Mouse (Mus musculus) forelimb bud, embryonic 11.5 days (tissue): ENCODE results near the gene Flvcr2.

Experiments
- DNase-seq: peaks from one replicate; pipeline ENCODE4 v3.0.0-alpha.2; 2012; ENCODE audit warnings: low read depth, low spot score

Flvcr2 gene

DNA sequence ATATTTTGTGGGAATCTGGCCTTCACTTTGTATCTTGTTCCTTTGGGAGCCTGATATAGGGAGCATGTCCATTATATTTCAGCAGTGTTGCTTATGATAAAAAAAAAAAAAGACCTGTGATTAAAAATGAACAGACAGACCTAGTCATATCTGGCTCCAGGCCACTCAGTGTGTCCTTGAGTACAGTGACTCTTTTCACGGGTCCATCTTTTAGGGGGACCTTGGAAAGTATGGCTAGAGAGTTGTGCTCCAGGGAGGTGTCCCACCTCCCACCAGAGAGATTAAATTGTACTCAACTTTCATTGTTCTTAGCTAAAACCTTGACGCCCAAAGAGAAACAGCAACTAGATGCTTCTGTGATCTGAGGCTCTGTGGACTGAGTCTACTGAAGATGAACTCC lies 47.8 kb downstream of the Flvcr2 start:
- no peak for DNase-seq

DNA sequence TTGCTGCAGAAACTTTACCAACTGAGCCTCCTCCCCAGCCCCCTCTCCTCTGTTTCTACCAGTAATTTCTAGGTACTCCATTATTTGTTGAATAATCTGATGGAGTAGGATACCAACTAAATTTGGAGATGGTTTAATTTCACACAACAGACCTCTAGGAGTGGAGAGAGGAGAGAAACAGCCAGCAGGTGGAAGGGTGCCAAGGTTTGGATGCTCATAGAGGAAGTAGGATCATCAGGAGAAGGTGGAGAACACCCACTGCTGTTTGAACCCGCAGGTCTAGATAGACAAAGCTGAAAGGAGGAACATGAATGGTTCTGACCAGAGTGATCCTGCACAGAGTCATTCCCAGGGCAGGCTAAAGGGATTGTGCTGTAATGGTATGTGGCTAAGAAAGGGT lies 49.2 kb downstream of the Flvcr2 start:
- no peak for DNase-seq

GRCm38 (mm10) chr12:85800031-85800430 lies 53.7 kb downstream of the Flvcr2 start:
- no peak for DNase-seq

DNA sequence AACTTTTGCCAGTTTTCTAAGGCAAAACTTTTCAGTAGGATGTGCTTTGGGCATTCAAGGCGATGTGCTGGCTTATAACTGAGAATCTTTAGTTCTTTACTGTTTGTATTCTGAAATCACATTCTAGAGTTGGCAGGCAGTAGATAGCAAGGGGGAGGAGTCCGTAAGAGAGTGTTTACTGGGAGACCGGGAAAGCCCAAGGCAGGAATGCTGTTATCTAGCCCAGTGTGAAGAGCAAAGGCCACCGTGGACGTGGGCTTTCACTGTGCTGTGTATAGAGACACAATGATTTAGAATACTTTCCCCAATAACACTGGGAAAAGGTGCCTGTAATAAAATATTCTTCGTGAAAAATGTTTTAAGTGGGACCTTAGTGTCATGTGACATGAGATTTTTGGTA lies 63.4 kb downstream of the Flvcr2 start:
- no peak for DNase-seq

DNA sequence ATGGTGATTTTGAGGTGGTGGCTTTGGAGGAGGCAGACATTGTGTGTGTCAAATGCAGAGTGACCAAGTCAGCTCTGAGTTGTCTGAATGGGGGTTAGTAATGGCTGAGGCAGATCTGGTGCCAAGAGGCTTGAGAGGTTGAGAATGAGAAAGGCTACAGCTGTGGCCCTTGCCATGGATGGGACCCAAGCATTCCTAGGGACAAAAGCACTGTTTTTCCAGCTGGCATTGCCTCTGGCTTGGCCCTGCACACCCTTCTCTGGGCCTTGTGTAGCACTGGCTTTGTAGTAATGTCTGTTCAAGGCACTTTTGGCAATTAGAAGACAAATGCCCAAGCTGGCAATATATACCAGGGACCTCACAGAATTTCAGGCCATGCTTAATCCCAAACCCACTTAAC lies 64.6 kb downstream of the Flvcr2 start:
- DNase-seq, result no peak

GRCm38 (mm10) chr12:85811676-85812075 lies 65.3 kb downstream of the Flvcr2 start:
- no peak for DNase-seq

- no peak for DNase-seq
These were observed 67.3 kb downstream of the Flvcr2 start for GRCm38 (mm10) chr12:85813599-85813998.

- no peak for DNase-seq
These were observed 75.7 kb downstream of the Flvcr2 start for GRCm38 (mm10) chr12:85822051-85822450.

DNA sequence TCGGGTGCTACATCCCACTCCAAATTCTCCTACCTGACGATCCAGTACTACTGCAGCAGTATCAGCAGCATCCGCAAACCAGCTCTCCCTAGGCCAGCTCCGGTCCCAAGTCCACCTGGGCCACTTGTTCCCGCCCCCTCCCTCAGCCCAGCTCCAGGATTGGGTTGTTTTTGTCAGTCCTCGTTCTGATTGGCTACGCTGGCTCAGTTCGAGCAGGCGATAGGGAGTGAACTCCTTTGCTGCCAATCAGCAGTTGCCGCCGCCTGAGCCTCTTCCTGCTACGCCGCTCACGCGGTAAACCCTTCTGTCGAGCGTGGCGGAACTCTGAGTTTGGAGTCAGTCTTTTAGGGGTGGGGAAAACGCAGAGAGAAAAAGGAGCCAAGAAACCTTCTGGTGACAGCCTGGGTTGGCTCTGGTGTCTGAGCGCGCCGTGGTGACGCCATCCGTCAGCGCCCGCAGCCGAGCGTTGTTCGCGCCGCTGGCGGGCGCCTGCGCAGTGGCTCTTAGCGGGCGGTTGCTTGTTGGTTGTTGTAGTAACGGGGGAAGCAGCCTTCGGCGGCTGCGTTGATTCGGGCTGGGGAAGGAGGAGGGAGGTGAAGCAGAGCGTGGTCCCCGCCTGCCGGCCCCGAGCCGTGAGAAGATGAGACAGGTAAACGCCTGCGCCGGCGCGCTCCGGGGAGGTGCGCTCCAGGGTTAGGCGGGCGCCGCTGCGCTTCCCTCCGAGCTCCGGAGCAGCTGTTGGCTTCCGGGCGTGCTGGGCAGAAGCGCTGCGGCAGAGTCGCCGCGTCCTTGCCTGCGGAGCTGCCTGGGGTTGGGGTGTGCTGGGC lies 78.3 kb downstream of the Flvcr2 start, which contains the start of the genes Erg28 and Ttll5:
Gene Erg28, minus strand, starts transcription at position 113 of the 827 bp plus-strand sequence.
Gene Ttll5, plus strand, starts transcription at position 222 of the 827 bp plus-strand sequence.
- peak; percentile 96 for DNase-seq

- no peak for DNase-seq
These were observed 79.0 kb downstream of the Flvcr2 start for GRCm38 (mm10) chr12:85825361-85825760.

- no peak for DNase-seq
These were observed 79.5 kb downstream of the Flvcr2 start for GRCm38 (mm10) chr12:85825822-85826221.

GRCm38 (mm10) chr12:85828856-85829255 lies 82.5 kb downstream of the Flvcr2 start:
- DNase-seq, result no peak

GRCm38 (mm10) chr12:85829866-85830265 lies 83.5 kb downstream of the Flvcr2 start:
- DNase-seq, result no peak

- no peak for DNase-seq
These were observed 84.4 kb downstream of the Flvcr2 start for GRCm38 (mm10) chr12:85830691-85831090.

- DNase-seq, result no peak
These were observed 88.2 kb downstream of the Flvcr2 start for GRCm38 (mm10) chr12:85834543-85834942.

GRCm38 (mm10) chr12:85837765-85838164 lies 91.4 kb downstream of the Flvcr2 start:
- no peak for DNase-seq

DNA sequence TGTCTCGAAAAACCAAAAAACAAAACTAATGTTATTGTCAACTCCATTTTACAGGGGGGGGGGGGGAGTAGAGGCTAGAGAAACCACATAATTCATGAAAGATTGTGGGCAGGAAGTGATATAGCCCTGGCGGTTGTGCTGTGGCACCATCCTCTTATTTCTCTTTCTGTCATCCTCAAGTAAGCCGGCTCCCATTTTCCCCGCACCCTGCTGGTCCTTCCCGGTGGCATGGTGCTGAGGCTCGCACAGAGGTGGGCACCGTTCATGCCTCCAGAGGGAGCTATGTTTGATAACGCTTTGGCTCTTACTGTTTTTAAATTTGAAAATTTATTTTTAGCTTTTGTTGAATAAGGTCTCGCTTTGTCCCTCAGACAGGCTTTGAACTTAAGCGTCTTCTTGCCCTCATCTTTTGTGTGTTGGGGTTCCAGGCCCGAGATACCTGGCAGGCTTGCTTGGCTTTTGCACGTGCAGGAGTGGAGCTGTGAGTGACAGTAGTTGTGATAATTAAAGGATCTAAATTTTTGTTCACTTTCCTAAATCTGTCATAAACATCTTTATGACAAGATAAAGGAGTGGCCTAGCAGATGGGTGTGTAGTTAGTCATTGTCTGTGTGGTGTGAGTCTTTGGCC lies 93.1 kb downstream of the Flvcr2 start:
- DNase-seq, result no peak

- DNase-seq, result peak; percentile 37
These were observed 102.0 kb downstream of the Flvcr2 start for GRCm38 (mm10) chr12:85848164-85848958.

GRCm38 (mm10) chr12:85850661-85851060 lies 104.3 kb downstream of the Flvcr2 start:
- no peak for DNase-seq

DNA sequence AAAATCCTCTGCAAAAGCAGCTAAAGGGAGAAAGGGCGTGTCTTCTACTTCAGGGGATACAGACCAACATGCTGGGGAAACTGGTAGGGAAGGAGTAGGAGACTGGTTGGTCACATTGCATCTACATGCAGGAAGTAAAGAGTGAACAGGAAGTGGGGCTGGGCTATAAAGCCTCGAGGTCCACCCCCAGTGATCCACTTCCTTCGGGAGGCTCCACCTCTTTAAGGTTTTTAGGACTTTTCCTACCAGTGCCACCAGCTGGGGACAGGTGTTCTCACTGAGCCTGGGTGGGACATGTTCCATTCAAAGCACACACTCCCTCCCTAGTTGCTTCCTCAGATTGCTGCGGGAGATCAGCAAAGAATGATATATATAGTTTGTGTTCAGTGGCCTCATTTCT lies 107.5 kb downstream of the Flvcr2 start:
- DNase-seq, result no peak

DNA sequence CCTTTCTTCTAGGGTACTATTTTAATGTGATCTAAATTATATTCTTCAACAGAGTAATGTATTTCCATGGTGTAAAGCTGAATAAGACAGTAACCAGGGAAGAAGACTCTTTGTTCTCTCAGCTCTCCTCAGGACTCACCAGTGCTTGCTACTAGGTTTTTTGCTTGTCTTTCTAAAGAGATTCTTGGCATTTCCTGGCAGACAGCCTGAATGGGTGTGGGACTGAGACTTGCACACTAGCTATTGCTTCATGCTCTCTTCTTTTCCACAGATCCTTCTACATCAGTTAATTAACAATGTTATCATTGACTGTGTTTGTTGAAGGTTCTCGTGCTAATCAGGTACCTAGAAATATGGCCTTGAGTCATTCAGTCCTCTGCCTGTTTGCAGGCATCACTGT lies 107.9 kb downstream of the Flvcr2 start:
- DNase-seq, result no peak

DNA sequence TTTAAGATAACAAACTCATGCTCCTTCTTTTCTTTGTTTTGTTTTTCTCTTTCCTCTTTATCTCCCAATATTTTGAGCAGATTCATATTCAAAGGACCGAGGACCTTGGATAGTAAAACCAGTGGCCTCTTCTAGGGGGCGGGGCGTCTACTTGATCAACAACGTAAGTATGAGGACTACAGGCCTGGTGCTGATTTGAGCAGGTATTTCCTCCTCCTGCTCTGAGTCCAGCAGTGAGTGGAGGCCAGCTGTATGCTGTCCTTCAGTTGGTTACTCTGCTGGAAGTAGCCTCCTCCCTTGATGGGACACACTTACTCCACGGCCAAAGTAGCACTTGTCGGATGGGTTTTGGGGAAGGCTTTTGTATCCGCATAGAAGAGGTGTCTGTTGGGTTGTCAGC lies 111.0 kb downstream of the Flvcr2 start:
- no peak for DNase-seq
